Mouse (Mus musculus): ENCODE data around the gene Tcaf2.

Tcaf2 gene

GRCm38 (mm10) chr6:42644912-42645549, at the start of gene Tcaf2:
TSS of gene Tcaf2 (minus strand) at chr6:42645254.
- in situ Hi-C loops (cut with MboI, MseI): no loop called here

GRCm38 (mm10) chr6:42692517-42693190, 47.6 kb upstream of the Tcaf2 start:
- in situ Hi-C loops (cut with MboI, MseI): no loop called here

- in situ Hi-C loops (cut with MboI, MseI): no loop called here
Measured at GRCm38 (mm10) chr6:42692154-42692516, 47.1 kb upstream of the Tcaf2 start.

GRCm38 (mm10) chr6:42689761-42690160, 44.7 kb upstream of the Tcaf2 start:
- in situ Hi-C loops (cut with MboI, MseI): loop anchor here (10.0 kb wide), 1 partner anchor 1255 kb away; no protein-coding TSS in a partner anchor

- in situ Hi-C loops (cut with MboI, MseI): loop anchor here (10.0 kb wide), 1 partner anchor 1257 kb away; no protein-coding TSS in a partner anchor
Measured at GRCm38 (mm10) chr6:42687907-42688306, 42.9 kb upstream of the Tcaf2 start.

- in situ Hi-C loops (cut with MboI, MseI): loop anchor here (10.0 kb wide), 1 partner anchor 1265 kb away; no protein-coding TSS in a partner anchor
Measured at GRCm38 (mm10) chr6:42680077-42680476, 35.0 kb upstream of the Tcaf2 start.

GRCm38 (mm10) chr6:42676011-42676410, 31.0 kb upstream of the Tcaf2 start:
- in situ Hi-C loops (cut with MboI, MseI): no loop called here

GRCm38 (mm10) chr6:42671767-42672166, 26.7 kb upstream of the Tcaf2 start:
- in situ Hi-C loops (cut with MboI, MseI): no loop called here

- in situ Hi-C loops (cut with MboI, MseI): no loop called here
Measured at GRCm38 (mm10) chr6:42667722-42668121, 22.7 kb upstream of the Tcaf2 start.

- in situ Hi-C loops (cut with MboI, MseI): no loop called here
Measured at GRCm38 (mm10) chr6:42661739-42662138, 16.7 kb upstream of the Tcaf2 start.

GRCm38 (mm10) chr6:42634393-42634792, 10.7 kb downstream of the Tcaf2 start:
- in situ Hi-C loops (cut with MboI, MseI): no loop called here

GRCm38 (mm10) chr6:42631395-42631794, 13.7 kb downstream of the Tcaf2 start:
- in situ Hi-C loops (cut with MboI, MseI): no loop called here

GRCm38 (mm10) chr6:42616904-42617303, 28.1 kb downstream of the Tcaf2 start:
- in situ Hi-C loops (cut with MboI, MseI): no loop called here

- in situ Hi-C loops (cut with MboI, MseI): no loop called here
Measured at GRCm38 (mm10) chr6:42612218-42612617, 32.8 kb downstream of the Tcaf2 start.

- in situ Hi-C loops (cut with MboI, MseI): no loop called here
Measured at GRCm38 (mm10) chr6:42610954-42611522, 34.0 kb downstream of the Tcaf2 start.

GRCm38 (mm10) chr6:42597592-42597991, 47.5 kb downstream of the Tcaf2 start, which contains the start of gene Tcaf3:
TSS of gene Tcaf3 (minus strand) at chr6:42597692.
- in situ Hi-C loops (cut with MboI, MseI): no loop called here

- in situ Hi-C loops (cut with MboI, MseI): no loop called here
Measured at GRCm38 (mm10) chr6:42593138-42593882, 51.7 kb downstream of the Tcaf2 start.

GRCm38 (mm10) chr6:42586569-42586968, 58.5 kb downstream of the Tcaf2 start:
- in situ Hi-C loops (cut with MboI, MseI): loop anchor here (5.0 to 10.0 kb wide), 2 partner anchors 94 to 272 kb away; no protein-coding TSS in a partner anchor

GRCm38 (mm10) chr6:42583488-42583872, 61.6 kb downstream of the Tcaf2 start:
- in situ Hi-C loops (cut with MboI, MseI): loop anchor here (5.0 to 10.0 kb wide), 2 partner anchors 269 to 356 kb away; no protein-coding TSS in a partner anchor

- in situ Hi-C loops (cut with MboI, MseI): loop anchor here (5.0 to 10.0 kb wide), 2 partner anchors 268 to 356 kb away; no protein-coding TSS in a partner anchor
Measured at GRCm38 (mm10) chr6:42582741-42583487, 62.1 kb downstream of the Tcaf2 start.

- in situ Hi-C loops (cut with MboI, MseI): no loop called here
Measured at GRCm38 (mm10) chr6:42578678-42579077, 66.4 kb downstream of the Tcaf2 start.

Measured in T-helper 1 cell (primary cell).